Mouse (Mus musculus): ENCODE results near the gene Lzts2.
A peak's percentile ranks its signal among the peaks of the same experiment; 100 is the strongest.

Gene Lzts2

DNA sequence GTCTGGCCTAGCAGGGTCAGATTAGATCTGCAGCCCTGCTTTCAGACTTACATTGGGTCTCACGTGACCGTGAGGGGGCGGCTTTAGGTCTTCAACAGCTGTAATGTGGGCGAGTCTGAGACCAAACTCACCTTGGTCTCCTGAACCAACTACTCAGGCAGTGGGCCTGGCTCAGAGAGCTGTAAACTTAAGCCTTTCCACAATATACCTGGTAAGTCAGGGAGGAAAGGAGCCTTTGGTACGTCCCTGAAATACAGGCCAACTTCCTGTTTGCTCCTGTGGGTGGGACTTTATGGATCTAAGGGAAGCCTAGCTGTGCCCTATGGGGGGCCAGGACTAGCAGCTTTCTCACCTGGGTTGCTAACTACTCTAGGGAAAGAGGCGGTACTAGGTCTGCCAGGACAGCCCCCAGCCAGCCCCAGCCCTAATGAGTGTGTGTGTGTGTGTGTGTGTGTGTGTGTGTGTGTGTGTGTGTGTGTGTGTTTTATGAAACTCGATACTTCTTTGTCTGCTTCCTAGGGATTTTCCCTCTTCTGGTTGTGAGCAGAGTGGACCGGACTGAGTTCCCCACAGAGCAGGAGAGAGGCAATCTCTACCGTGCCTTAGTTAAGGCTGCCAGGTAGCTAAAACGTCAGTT, at the start of gene Lzts2:
TSS of gene Lzts2 (plus strand) at position 80 of the 637 bp plus-strand sequence.
- DNase-seq, result peak; percentile 52 to 65

DNA sequence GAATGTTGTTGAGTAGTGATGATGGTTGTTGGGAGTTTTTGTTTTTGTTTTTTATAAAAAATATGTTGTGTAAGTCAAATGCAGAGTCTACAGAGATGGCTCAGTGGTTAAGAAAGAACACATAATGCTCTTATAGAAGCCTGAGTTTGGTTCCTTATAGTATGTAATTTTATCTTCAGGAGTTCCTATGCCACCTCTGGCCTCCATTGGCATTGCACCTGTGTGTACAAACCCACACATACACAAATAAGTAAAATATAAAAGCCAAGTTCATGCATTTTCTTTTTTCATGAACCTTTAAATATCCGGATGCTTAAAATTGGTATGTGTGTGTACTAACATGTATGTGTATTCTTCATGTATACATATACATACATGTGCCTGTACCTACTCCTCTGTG, 48.2 kb upstream of the Lzts2 start:
- no peak for DNase-seq

DNA sequence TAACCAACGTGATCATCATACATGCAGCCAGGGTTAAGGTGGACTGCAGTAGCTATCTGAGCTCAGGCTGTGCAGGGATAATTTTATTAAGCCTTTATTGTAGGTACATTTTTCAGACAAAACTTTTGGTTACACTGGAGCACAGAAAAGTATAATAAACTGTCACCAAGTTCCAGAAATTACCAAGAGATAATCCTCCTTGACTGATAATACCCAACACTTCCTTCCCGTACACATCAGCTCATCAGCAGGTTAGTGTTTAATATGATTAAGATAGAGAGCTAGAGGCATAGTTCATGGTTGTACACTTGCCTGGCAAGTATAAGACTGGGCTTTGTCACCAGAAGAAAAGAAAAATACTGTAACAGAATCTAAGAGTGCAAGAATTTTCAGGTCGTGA, 45.9 kb upstream of the Lzts2 start:
- DNase-seq, result no peak

DNA sequence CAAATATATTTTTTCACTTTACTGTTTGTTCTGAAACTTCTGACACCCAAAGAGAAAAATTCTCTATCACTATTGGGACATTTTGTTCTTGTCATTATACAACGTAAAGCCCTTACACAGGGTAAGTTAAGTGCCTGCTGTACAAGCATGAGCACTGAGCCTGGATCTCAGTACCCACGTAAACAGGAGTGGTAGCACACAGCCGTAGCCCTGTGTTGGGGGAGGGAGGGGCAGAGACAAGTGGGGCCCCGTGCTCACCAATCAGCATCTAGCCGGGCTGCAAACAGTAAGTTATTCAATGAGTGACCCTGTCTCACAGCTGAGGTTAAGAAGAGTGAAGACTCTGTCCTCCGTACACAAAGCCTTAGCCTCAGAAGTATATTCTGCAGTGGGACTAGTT, 37.6 kb upstream of the Lzts2 start:
- no peak for DNase-seq

DNA sequence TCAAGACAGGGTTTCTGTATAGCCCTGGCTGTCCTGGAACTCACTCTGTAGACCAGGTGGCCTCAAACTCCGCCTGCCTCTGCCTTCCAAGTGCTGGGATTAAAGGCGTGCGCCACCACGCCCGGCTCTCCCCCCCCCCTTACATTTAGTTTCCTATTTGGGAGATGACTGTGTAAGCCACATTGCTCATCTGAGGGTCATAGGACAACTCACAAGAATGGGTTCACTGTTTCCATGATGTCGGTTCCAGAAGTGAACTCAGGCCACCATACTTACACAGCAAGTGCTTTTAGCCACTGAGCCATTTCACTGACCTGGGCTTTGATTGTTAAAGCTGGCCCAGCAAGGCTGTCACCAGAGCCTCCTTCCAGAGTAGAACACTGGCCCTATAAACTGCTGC, 37.1 kb upstream of the Lzts2 start:
- no peak for DNase-seq

DNA sequence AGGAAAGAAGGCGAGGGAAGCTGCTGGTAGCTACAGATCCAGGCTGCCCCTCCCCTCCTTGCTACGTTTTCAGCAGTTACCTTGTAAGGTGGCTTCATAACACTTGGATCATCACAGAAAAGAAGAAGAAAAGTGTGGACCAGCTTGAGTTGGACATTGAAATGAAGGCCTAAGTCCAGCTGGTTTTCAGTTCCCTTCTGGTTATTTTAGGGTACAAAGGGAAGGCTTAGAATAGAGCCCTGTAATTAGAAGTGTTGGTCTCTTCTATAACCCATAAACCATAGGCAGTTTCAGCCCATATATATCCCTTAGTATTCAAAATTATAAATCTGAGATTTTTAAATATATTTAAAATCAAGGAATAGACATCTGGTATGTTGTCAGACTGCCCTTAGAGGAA, 33.4 kb upstream of the Lzts2 start:
- DNase-seq, result no peak

DNA sequence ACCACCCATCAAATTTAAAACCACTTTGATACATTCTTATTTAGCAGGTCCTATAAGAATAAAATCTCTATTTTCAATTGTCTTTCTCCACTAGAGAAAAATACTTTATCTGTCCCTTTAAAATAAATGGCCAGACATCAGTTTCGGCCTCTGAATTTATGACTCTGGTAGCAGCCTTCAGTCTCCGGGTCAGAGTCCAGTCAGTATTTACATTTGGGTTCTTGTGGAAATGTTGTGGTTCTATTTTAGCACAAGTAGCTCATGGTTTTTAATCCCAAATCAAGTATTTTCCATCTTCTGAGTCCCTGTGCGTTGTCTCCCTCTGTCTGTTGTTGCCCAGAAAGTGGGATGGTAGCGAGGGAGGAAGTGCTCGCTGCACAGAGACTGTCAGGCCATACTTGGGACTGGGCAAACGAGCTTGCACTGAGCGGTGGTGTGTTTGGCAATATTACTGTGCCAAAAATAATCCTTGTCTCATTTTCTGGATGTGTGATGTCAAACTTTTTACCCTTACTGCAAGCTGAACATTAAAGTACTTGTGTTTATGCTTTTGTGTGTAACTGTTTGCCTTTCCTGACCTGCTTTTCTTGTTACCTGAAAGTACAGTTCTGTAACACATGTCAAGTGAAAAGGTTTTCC, 31.6 kb upstream of the Lzts2 start:
- no peak for DNase-seq

DNA sequence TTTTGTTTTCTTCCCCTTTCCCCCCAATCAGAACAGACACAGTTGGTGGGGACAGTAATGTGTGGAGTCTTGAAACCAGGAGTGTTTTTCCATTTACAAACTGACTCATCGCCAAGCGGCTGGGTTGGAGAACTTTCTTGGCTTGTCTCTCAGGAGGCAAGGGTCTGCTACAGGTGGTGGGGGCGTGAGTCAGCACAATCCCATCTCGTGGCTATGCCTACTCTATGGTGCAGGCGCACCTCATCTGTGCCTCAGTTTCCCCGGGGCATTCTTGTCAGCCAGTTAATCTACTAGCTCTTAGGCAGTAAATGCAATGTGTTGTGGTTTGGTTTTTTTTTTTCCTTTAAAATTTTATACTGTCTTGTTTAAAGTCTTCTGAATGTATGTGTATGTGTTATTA, 30.8 kb upstream of the Lzts2 start:
- DNase-seq, result no peak

DNA sequence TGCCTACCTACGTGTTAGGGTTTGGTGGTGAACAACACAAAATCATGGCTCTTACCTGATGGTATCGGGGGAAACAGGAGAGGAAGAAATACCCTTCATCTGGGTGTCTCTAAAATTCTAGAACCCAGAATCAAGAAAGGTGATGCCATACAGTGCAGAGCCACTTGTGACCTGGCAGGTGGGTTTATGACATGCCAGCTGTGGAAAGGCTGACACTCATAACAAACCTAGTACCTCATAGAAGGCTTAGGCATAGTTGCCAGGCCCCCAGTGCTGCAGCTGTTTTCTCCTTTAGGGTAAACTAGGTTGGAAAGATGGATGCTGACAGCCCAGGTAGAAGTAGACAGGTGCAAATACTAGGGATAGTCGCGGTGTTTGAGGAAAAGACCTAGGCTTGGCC, 29.8 kb upstream of the Lzts2 start:
- no peak for DNase-seq

DNA sequence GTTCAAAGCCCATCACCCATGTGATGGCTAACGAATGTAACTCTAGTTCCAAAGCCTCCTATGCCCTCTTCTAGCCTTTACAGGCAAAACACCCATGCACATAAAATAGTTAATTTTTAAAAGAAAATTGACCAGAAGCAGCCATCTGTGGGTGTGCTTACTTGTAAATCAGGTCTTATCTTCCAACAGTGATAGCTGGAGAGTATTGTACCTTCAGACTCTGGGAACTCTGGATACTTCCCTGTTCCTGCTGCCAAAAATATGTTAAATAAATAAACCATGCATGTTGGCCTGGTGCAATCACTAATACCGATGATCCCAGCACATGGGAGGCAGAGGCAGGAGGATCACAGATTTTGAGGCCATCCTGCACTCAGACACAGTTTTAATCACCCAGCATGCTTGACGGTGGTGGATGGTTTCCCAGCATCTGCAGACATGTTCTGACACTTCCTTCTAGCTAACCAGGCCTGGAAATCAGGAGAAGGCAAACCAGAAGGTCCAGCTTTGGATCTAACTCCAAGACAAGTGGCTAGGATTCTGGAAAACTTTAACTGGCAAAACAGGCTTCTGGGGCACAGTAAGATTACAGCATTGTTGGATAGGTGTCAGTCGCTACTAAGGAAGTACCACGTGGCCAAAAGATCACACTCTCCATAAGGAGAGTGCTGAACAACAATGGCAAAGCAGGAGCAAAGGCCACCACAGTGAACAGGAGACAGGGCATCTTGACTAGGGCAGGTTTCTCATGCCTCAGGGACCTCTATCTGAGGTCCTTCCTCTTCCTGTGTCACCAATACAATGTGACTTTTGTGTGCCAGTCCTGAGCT, 28.8 kb upstream of the Lzts2 start:
- DNase-seq, result no peak

DNA sequence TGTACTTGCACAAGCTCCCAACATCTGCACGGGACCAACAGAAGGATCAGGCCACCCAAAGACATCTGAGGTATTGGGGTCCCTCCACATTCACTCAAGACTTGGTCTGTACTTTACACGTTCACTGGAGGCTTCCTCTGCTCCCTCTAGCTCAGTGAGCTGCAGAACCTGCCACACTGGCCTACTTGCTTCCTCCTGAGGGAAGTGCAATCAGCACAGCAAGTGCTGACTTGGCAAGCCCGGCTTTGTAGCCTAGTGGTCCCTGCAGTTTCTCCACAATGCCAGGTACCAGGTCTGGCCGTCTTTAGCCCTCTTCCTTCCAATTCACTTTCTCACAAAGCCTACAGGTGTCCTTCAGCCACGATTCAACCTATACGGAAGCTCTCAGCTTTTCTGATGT, 27.2 kb upstream of the Lzts2 start:
- DNase-seq, result no peak

DNA sequence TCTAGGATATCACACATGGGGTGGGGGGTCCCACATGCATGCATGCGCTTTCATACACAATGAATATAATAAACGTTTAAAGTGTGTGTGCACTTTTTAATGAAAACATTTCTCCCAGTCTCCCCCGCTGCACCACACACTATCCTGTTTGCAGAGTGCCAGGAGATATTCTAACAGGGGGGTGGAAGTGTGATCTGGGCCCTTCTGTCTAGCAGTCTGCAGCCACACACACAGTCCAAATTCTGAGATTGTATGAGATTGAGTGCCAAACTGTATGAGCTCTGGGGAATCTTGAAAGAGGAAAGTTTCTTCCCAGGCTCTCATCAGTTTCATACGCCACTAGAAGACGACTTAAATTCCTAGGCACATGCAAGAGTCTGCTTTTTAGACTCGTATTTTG, 26.4 kb upstream of the Lzts2 start:
- DNase-seq, result no peak

DNA sequence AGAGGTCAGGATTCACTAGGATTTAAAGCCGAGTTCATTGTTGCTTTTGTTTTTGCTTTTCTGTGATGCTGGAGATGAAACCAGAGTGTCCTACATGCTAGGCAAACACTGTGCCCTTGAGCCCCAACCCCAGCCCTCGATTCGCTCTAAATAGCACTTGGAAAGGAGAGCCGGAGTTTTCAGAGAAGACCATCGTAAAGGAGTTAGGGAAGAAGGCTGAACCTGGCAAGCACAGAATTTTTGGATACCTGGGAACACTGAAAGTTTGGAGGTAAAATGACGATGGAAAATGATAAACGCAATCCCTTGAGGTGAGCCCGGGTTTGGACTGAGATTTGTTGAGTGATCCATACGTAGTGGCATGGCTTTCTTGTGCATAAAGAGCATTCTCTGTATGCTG, 25.9 kb upstream of the Lzts2 start:
- no peak for DNase-seq

DNA sequence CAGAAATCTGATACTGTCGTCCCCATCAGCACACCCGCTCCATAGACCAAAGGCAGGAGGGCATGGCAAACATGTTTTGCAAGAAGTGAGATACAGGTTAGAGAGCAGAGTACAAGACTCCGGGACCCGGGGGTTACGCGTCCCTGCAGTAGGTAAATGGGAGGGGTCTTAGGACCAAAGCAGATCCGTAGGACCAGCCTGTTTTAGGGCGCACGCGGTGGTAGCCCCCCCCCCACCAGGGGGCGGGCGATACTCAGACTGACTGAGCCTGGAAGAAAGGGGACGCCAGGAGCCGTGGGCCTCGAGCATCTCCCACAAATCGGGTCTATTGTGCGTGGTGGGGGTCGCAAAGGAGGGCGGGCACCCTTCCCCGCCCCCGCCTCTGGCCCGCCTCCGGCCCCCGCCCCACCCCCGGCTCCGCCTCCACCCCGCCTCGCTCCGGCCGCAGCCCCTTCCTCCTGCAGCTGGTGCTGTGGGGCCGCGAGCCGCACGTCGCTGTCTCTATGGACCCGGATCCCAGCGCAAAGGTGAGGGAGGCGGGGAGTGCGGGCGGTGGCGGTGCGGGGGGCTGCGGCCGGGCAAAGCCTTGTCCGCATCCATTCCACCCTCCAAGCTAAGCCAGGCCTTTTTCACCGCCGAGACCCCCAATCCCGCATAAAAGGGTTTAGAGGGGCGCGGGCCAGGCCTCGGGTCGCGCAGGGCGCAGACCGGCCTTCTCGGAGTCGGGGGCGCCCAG, 25.2 kb upstream of the Lzts2 start, which contains the start of gene Sema4g:
TSS of gene Sema4g (plus strand) at position 271 of the 736 bp plus-strand sequence.
- DNase-seq, result peak; percentile 66 to 76

DNA sequence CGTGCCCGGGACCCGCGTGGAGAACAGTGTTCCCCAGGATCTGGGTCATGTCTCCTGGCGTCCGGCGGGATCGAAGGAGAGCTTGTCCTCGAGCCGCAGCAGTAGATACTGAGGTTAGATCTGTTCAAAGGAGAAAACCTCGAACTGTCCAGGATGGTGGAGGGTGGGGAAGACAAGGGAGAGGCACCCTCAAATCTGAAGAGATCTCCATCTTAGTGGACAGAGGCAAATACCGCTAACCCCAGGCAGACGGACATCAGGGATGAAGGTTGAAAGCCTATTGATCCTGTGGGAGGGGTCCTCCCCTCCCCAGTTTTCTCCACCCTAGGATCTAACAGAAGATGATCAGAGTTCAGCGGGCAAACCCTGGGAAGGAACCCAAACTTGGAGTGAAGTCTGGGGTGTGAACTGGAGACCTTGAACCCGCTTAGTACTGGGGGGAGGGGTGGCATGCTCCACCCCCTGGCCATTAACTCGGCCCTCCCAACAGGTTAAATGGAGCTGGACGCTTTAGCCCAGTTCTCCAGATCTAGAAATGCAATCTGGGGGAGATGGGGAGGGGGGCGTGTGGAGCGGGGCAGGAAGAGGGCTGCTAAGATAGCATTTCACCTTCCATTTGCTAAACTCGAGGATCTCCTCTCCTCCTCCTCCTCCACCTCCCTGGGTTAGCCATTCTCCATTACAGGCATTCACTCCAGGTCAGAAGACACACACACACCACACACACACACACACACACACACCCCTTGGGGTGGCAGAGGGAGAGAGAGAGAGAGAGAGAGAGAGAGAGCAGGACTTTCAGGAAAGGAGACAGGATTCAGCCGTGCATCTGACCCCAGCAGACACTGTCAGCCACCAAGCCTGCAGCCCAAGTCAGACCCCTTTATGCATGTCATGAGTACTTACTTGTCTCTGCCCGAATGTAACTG, 24.4 kb upstream of the Lzts2 start:
- peak; percentile 40 to 59 for DNase-seq

DNA sequence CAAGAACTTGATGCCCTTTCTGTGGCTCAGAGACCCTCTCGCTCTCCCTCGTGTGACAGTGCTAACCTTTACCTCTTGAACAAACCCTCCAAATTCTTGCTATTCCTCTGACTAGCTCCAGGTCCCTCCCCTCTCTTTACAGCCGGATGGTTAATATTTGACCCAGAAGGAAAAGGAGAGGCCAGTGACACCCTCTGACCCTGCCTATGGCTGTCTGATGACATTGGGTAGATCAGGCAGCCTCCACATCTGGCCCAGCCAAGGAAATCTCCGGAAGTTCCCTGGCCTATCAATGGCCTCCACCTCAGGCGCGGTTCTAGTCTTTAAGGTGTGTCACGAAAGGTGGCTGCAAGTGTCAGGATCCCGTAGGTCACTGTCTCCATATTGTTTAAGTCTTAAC, 23.2 kb upstream of the Lzts2 start:
- DNase-seq, result peak in 1 of 2 experiments; percentile 21

DNA sequence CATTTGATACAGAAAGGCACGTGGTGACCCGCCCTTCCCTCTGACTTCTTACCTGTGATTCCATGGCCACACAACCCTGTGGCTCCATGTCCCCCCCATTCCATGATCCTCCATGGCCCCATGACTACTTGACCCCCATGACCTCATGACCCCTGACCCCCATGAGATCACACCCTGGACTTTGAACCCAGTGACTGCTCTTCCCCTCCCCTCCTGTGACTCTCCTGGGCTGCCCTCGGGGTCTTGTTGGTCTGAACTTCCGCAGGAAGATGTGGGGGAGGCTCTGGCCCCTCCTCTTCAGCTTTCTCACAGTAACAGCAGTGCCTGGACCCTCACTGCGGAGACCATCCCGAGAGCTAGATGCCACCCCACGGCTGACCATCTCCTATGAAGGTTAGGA, 22.0 kb upstream of the Lzts2 start:
- peak in 1 of 2 experiments; percentile 24 for DNase-seq

DNA sequence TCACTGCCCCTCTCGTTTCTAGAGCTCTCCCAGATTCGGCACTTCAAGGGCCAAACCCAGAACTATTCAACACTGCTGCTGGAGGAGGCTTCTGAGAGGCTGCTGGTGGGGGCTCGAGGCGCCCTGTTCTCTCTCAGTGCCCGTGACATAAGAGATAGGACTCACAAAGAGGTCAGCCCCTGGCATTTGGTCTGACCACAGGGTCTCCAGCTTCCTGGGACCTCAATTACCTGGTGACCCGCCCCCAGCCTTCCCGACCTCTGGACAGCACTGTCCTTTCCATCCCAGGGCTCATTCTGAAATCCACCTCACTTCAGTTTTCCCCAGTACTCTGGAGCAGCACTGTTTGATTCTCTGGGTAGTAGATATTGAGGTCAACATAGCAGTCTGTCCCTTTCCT, 21.5 kb upstream of the Lzts2 start:
- no peak for DNase-seq

DNA sequence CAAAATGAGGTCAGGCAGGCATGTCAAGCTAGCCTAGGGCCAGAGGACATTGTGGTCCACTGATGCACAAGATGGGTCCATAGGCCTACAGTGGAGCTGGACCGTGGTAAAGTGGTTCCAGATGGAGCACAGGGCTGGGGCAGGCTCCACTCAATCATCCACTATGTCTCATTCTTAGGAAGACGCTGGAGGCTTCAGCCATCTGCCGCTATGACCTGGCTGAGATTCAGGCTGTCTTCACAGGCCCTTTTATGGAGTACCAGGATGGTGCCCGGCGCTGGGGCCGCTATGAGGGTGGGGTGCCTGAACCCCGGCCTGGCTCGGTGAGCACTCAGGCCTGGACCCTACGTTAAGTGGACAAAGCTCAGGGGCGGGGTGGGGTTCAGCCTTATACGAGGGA, 16.4 kb upstream of the Lzts2 start:
- no peak for DNase-seq

DNA sequence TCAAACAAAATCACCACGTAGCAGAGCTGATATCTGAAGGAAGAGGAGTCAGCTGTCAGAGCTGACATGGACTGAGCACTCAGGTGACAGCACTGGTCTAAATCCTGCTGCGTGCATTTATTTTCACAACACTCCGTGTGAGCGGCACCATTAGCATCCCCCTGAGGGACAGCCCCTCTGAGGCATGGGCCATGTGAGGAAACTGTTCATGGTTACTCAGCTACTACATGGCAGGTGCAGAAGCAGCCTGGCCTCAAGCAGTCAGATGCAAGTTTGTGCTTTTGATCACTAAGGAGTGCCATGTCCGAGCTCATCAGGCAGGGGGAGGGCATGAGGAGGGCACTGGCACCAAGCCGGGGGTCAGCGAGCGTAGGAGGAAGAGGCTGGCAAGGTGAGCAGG, 14.6 kb upstream of the Lzts2 start:
- DNase-seq, result no peak

DNA sequence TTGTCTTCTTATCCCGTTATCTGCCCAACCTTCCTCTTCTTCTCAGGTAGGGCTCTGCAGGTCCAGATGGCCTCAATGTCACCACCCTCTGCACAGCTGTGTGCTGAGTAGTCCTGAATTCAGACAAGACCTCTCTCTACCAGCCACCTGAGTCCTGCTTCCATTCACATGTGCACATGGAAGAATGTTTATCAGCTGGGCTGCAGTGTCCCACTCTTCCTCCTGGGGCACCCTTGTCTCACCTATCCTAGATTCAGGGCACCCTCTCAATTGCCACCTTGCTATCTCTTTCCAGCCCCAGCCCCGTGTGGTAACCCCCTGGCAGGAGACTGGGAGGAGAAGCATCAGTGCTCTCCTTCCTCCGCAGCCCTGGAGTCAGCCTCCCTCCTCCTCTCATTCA, 11.9 kb upstream of the Lzts2 start:
- DNase-seq, result peak in 1 of 2 experiments; percentile 35

Measured in kidney, postnatal 4 days (tissue).